Mouse (Mus musculus) midbrain, embryonic 12.5 days (tissue): ENCODE measurements at regions not wholly inside any gene's neighbourhood (a gene's known extent, or its start where the extent isn't known, plus 50 kb on each side); places are given as distances from the start of the nearest gene placed in this dataset.

Experiments used
- ATAC-seq: fragments of 200-750 bp; cut with Nextera tagmentation; 2 replicates; pipeline ENCODE4 v1.8.0; 2017; ENCODE audit warnings: low read depth, moderate TSS enrichment, moderate library complexity; ENCODE audit not compliant: low FRiP score
- H3K27ac ChIP-seq: fragments of 300-500 bp; sonication (generic); replicated peaks from 2 replicates; pipeline ENCODE4 v1.5.1; 2016; ENCODE audit warnings: mild to moderate bottlenecking
- H3K27me3 ChIP-seq: fragments of 300-500 bp; sonication (generic); 2 replicates; pipeline ENCODE4 v1.6.1; 2016; ENCODE audit warnings: mild to moderate bottlenecking
- H3K36me3 ChIP-seq: fragments of 300-500 bp; sonication (generic); 2 replicates; pipeline ENCODE4 v1.6.1; 2016
- H3K4me1 ChIP-seq: fragments of 300-500 bp; sonication (generic); 2 replicates; pipeline ENCODE4 v1.6.1; 2016
- H3K4me2 ChIP-seq: fragments of 300-500 bp; sonication (generic); replicated peaks from 2 replicates; pipeline ENCODE4 v1.6.1; 2016; ENCODE audit warnings: mild to moderate bottlenecking, moderate library complexity
- H3K4me3 ChIP-seq: fragments of 300-500 bp; sonication (generic); 2 replicates; pipeline ENCODE4 v1.5.1; 2016; ENCODE audit warnings: mild to moderate bottlenecking
- H3K9ac ChIP-seq: fragments of 300-500 bp; sonication (generic); replicated peaks from 2 replicates; pipeline ENCODE4 v1.6.1; 2016; ENCODE audit warnings: mild to moderate bottlenecking, moderate library complexity
- H3K9me3 ChIP-seq: fragments of 300-500 bp; sonication (generic); 2 replicates; pipeline ENCODE4 v1.6.1; 2016; ENCODE audit warnings: mild to moderate bottlenecking
- WGBS: fragments of 180-500 bp; shearing (Covaris S2); methylation state at CpG from one replicate; pipeline ENCODE4 v1.1.7; 2016; 5-methylcytosine and 5-hydroxymethylcytosine counted together

GRCm38 (mm10) chr12:16001811-16002210 lies 185.1 kb upstream of the Trib2 start:
- Histone ChIP-seq H3K9ac (no peak overlapping the region), H3K4me3 (no peak overlapping the region), H3K9me3 (no peaks in the 10 kb centered on the region), H3K4me1 (no peaks in the 10 kb centered on the region), H3K4me2 (no peak overlapping the region), H3K27ac (no peak overlapping the region), H3K27me3 (no peaks in the 10 kb centered on the region), H3K36me3 (no peaks in the 10 kb centered on the region)
- WGBS: 87% methylated on average over 7 of the region's 7 CpGs
- no peak for ATAC-seq

GRCm38 (mm10) chr12:16001225-16001624 lies 184.5 kb upstream of the Trib2 start:
- ATAC-seq: no peak
- 83% methylated on average over 5 of the region's 5 CpGs for WGBS

GRCm38 (mm10) chr12:15998331-15998730 lies 181.6 kb upstream of the Trib2 start:
- Histone ChIP-seq H3K9ac (no peak overlapping the region), H3K27me3 (no peaks in the 10 kb centered on the region), H3K27ac (no peak overlapping the region), H3K4me1 (no peaks in the 10 kb centered on the region), H3K4me2 (no peak overlapping the region), H3K36me3 (no peaks in the 10 kb centered on the region), H3K9me3 (no peaks in the 10 kb centered on the region), H3K4me3 (no peak overlapping the region)
- no peak for ATAC-seq

More at GRCm38 (mm10) chr12:16001225-16001624, 184.5 kb upstream of the Trib2 start:
- H3K4me1 ChIP-seq: no peaks in the 10 kb centered on the region
- no peak overlapping the region for H3K4me2 ChIP-seq
- H3K9me3 ChIP-seq: no peaks in the 10 kb centered on the region
- H3K27ac ChIP-seq: no peak overlapping the region
- no peaks in the 10 kb centered on the region for H3K27me3 ChIP-seq
- no peaks in the 10 kb centered on the region for H3K36me3 ChIP-seq
- H3K4me3 ChIP-seq: no peak overlapping the region
- no peak overlapping the region for H3K9ac ChIP-seq

GRCm38 (mm10) chr12:15993866-15994265 lies 177.1 kb upstream of the Trib2 start:
- H3K9ac ChIP-seq: no peak overlapping the region
- no peak overlapping the region for H3K4me2 ChIP-seq

GRCm38 (mm10) chr12:15986351-15986750 lies 169.6 kb upstream of the Trib2 start:
- no peaks in the 10 kb centered on the region for H3K4me1 ChIP-seq
- H3K36me3 ChIP-seq: no peaks in the 10 kb centered on the region
- H3K27me3 ChIP-seq: no peaks in the 10 kb centered on the region
- no peak overlapping the region for H3K4me2 ChIP-seq
- no peak overlapping the region for H3K27ac ChIP-seq
- no peak for ATAC-seq
- no peak overlapping the region for H3K4me3 ChIP-seq
- H3K9ac ChIP-seq: no peak overlapping the region
- H3K9me3 ChIP-seq: no peaks in the 10 kb centered on the region

More at GRCm38 (mm10) chr12:15993866-15994265, 177.1 kb upstream of the Trib2 start:
- Histone ChIP-seq H3K9me3 (no peaks in the 10 kb centered on the region), H3K4me1 (no peaks in the 10 kb centered on the region), H3K27me3 (no peaks in the 10 kb centered on the region), H3K36me3 (no peaks in the 10 kb centered on the region), H3K4me3 (no peak overlapping the region), H3K27ac (no peak overlapping the region)
- ATAC-seq: no peak
- 94% methylated on average over 3 of the region's 3 CpGs for WGBS

- H3K9ac ChIP-seq: no peak overlapping the region
- no peak for ATAC-seq
These were observed 168.9 kb upstream of the Trib2 start for GRCm38 (mm10) chr12:15985649-15986048.

DNA sequence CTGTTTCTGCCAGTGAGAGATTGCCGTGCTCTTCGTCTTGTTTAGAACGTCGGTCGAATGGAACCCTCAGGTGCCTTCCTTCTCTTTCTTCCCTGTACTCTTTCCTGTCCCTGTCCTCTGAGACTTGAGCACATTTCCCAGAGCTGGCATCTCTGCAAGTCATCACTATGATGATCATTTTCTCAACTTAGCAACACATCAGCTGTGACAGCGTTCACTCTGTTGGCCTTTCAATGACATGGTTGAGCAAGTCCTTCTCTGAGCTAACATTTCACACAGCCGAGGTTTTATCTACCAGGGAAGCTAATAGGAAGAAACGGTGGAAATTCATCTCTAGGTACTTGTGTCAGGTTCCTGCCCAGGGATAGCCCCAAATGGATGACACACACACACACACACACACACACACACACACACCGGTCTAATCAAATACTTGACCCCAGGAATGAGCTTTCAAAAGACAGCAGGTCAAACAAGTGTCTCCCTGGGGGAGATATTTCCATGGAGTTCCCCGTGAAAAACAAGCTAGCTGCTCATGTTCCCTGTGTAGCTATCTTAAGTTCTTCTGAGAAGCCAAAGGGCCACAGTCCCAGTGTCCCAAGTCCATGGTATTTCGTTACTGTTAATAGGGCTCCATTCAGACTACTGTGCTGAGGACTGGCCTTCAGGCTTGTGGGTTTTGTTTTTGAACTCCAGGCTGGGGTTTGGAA lies 167.0 kb upstream of the Trib2 start:
- Histone ChIP-seq H3K27me3 (no peaks in the 10 kb centered on the region), H3K4me3 (no peak overlapping the region), H3K9ac (no peak overlapping the region), H3K4me1 (no peaks in the 10 kb centered on the region), H3K27ac (no peak overlapping the region), H3K36me3 (no peaks in the 10 kb centered on the region), H3K9me3 (no peaks in the 10 kb centered on the region), H3K4me2 (no peak overlapping the region)
- ATAC-seq: no peak
- 86% methylated on average over 11 of the region's 11 CpGs for WGBS

More at GRCm38 (mm10) chr12:15985649-15986048, 168.9 kb upstream of the Trib2 start:
- H3K9me3 ChIP-seq: no peaks in the 10 kb centered on the region
- no peaks in the 10 kb centered on the region for H3K36me3 ChIP-seq
- H3K4me2 ChIP-seq: no peak overlapping the region
- WGBS: 85% methylated on average over 2 of the region's 2 CpGs
- no peaks in the 10 kb centered on the region for H3K27me3 ChIP-seq
- no peak overlapping the region for H3K27ac ChIP-seq
- H3K4me3 ChIP-seq: no peak overlapping the region
- no peaks in the 10 kb centered on the region for H3K4me1 ChIP-seq

DNA sequence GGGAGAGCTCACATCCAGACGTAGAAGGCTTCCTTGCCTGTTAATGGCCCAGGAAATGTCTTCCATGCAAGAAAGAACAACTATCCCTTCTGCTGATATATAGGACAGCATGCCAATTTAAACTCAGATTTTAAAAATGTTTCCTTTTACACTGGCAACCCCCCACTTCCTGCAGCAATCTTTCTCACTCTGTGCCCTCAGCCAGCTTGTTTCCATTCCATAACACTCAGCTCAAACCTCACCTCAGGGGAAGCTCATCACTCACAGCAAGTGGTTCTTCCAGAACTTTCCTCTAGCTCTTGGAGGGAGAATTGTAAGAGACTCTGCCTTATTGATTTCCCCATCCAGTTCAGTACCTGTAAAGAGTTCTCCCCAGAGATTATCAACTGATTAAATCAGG lies 165.0 kb upstream of the Trib2 start:
- Histone ChIP-seq H3K4me3 (no peak overlapping the region), H3K36me3 (no peaks in the 10 kb centered on the region), H3K9me3 (no peaks in the 10 kb centered on the region), H3K4me1 (no peaks in the 10 kb centered on the region), H3K4me2 (no peak overlapping the region), H3K27ac (no peak overlapping the region), H3K9ac (no peak overlapping the region), H3K27me3 (no peaks in the 10 kb centered on the region)
- no peak for ATAC-seq
- WGBS: 34% methylated on average over 1 of the region's 1 CpGs

GRCm38 (mm10) chr12:15979233-15979632 lies 162.5 kb upstream of the Trib2 start:
- H3K4me2 ChIP-seq: no peak overlapping the region
- no peaks in the 10 kb centered on the region for H3K4me1 ChIP-seq
- no peak overlapping the region for H3K9ac ChIP-seq
- H3K27me3 ChIP-seq: no peaks in the 10 kb centered on the region
- H3K36me3 ChIP-seq: no peaks in the 10 kb centered on the region
- H3K4me3 ChIP-seq: no peak overlapping the region
- 88% methylated on average over 7 of the region's 7 CpGs for WGBS
- no peak overlapping the region for H3K27ac ChIP-seq
- no peaks in the 10 kb centered on the region for H3K9me3 ChIP-seq
- no peak for ATAC-seq

DNA sequence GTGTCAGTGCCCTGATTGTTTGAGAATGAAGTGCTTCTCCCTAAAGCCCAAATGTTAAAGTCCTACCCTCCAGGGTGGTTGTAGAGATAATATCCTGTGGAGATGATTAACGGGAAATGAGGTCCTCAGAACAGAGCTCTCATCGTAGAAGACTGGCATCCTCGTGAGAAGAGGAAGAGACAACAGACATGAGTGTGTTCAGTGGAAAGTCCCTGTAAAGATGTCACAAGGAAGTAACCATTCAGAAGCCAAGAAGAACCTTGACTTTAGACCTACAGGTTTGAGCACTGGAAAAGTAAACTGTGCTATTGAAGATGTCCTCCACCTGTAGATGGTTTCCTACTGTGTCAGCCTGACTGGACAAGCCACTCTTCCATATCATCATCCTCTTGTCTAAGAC lies 155.1 kb upstream of the Trib2 start:
- Histone ChIP-seq H3K9ac (no peak overlapping the region), H3K27me3 (no peaks in the 10 kb centered on the region), H3K4me1 (no peaks in the 10 kb centered on the region), H3K36me3 (no peaks in the 10 kb centered on the region), H3K4me2 (no peak overlapping the region), H3K4me3 (no peak overlapping the region), H3K27ac (no peak overlapping the region), H3K9me3 (no peaks in the 10 kb centered on the region)
- no peak for ATAC-seq
- WGBS: 84% methylated on average over 3 of the region's 3 CpGs

GRCm38 (mm10) chr12:15970262-15970661 lies 153.5 kb upstream of the Trib2 start:
- no peak for ATAC-seq
- Histone ChIP-seq H3K4me3 (no peak overlapping the region), H3K4me1 (no peaks in the 10 kb centered on the region), H3K9ac (no peak overlapping the region), H3K36me3 (no peaks in the 10 kb centered on the region), H3K27me3 (no peaks in the 10 kb centered on the region), H3K9me3 (no peaks in the 10 kb centered on the region), H3K4me2 (no peak overlapping the region), H3K27ac (no peak overlapping the region)
- 81% methylated on average over 2 of the region's 2 CpGs for WGBS

DNA sequence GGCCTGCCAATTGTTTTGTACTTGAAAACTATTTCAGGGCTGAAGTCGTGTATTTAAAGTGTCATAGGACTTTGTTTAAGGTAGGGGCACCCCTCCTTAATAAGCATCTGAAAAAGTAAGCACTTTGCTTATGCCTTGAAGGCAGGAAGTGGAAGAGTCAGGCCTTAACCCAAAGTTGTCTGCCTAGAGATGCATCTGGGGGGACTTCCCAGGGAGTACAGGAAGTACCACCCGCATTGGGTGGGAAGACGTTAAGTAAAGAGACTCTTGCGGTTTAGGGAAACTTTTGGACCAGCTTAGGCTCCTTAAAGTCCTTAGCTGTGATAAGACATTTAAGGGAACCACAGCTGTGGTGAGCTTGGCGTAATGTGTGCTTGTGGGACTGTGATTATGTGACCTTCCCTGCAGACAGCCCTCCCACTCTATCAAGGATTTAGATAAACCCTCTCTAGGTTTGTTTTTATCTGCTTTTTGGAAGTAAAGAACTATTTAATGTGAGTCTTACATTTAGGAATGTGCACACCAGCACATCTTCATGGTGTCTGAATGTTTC lies 150.9 kb upstream of the Trib2 start:
- Histone ChIP-seq H3K9ac (no peak overlapping the region), H3K4me2 (no peak overlapping the region), H3K4me3 (no peak overlapping the region), H3K4me1 (no peaks in the 10 kb centered on the region), H3K9me3 (no peaks in the 10 kb centered on the region), H3K27me3 (no peaks in the 10 kb centered on the region), H3K36me3 (no peaks in the 10 kb centered on the region), H3K27ac (no peak overlapping the region)
- 74% methylated on average over 5 of the region's 5 CpGs for WGBS
- no peak for ATAC-seq

DNA sequence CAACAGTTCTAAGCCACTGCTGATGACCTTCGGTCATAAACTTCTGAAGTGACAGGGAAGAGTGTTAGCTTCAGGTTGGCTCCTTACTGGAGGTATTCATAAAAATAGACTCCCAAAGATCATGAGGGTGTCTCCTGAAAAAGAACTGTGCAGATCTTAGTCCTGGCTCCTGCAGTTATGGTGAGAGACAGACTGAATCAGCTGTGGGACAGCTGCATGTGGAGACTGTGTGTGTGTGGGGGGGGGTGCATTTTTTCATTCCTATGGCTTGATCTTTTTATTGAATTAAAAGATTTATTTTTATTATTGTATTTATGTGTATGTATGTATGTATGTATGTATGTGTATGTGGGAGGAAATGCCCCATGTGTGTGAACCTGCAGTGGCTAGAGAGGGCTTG lies 149.9 kb upstream of the Trib2 start:
- WGBS: 100% methylated on average over 1 of the region's 1 CpGs
- ATAC-seq: no peak
- no peaks in the 10 kb centered on the region for H3K4me1 ChIP-seq
- H3K4me3 ChIP-seq: no peak overlapping the region
- H3K27me3 ChIP-seq: no peaks in the 10 kb centered on the region
- H3K9ac ChIP-seq: no peak overlapping the region
- H3K9me3 ChIP-seq: no peaks in the 10 kb centered on the region
- no peak overlapping the region for H3K27ac ChIP-seq
- H3K4me2 ChIP-seq: no peak overlapping the region
- no peaks in the 10 kb centered on the region for H3K36me3 ChIP-seq
